Mouse (Mus musculus) heart, postnatal 4 days (tissue): ENCODE data around the gene Bace2. TPM values are rescaled to one million over a fixed set of nuclear protein-coding genes. Genes with fewer than 3 reads are reported as not detected.

Experiments
- DNase-seq: peaks from one replicate; pipeline ENCODE4 v3.0.0; 2021
- total RNA-seq, 2 experiments: library from RNA; stranded (reverse); gene quantifications; 2 replicates each; pipeline ENCODE4 v1.2.3; 2021

Bace2 gene
- total RNA-seq, 2 experiments from 2014 or later = 36.4 to 40.2 TPM

DNA sequence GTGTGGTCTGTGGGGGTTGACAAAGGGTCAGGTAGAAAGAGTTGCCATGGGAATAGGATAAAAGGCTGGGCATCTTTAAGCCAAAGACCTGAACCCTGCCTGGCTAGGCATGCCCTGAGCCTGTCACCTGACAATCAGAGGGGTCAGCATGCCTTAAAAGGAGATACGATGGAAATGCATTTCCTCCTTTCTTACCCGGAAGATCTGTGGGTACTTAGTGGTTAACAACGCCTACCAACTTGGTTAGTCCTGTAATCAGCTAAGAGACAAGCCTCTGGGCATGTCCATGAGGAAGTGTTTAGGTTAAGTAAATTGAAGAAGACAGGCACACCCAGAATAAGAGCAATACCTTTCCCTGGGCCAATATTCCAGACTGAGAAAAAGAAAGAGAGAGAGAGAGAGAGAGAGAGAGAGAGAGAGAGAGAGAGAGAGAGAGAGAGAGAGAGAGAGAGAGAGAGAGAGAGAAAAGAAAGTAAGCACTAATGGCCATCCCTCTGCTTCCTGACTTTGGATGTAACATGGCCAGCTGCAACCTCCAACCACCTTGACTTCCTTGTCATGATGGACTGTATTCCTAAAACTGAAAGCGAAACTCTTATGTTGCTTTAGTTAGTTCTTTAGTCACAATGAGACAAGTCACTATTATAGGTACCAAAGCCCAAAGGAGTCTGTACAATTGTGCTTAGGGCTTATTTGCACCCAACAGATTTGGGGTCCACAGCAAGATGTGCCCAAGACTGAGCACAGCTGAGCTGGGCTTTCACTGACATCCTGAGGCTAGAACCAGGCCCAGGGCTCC lies 111.7 kb downstream of the Bace2 start:
- no peak for DNase-seq

DNA sequence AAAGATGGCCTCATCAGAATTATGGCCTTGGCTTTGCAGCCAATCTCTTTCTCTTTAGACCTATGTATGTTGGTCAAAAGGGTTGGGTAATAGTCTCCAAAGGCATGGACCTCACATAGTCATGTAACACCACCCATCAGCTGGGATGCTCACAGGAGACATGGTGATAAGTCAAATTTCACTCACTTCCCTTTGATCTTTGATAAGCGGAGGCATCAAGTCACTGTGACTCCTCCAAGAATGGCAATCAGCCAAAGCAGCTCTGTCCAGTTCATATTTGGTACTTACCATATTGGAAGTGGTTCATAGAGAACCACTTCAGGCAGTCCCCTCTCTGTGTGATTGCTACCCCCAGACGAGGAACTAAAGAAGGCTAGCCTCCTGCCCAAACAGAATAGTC lies 118.1 kb downstream of the Bace2 start:
- no peak for DNase-seq

DNA sequence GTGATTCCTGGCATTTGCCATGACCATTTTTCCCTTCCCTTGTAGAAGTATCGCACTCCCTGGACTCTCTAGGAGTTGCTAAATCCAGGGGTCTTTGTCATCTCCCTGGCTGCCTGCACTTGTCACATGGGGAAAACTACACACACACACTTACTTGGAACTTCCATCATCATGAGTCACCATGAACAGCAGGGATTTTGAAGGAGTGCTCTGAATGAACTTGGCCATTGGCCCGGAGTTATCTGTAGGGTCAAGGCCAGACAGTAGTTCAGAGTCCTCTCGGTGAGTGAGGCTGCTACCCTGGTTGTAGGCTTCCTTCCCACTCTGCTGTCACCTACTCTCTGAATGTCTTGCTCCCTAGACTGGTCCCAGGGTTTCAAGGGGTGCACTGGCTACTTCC lies 119.0 kb downstream of the Bace2 start:
- peak; percentile 58 for DNase-seq

DNA sequence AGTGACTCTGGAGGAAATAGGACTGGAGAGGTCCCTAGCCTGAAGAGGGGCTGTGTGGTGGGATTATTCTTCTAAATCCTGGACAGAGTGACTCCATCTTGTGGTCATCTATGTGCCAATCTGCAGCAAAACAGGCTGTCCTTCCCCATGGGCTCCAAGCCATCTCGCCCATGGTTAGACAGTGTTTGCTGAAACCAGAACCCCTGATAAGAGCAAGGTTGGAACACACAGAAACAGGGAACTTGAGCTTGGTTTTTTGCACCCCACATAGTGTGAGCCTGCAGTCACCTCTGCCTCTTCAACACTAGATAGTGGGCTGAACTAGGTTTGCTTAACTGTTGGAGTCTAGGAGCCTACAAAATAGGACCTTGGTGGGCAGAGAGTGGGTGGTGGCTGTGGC lies 120.0 kb downstream of the Bace2 start:
- no peak for DNase-seq

DNA sequence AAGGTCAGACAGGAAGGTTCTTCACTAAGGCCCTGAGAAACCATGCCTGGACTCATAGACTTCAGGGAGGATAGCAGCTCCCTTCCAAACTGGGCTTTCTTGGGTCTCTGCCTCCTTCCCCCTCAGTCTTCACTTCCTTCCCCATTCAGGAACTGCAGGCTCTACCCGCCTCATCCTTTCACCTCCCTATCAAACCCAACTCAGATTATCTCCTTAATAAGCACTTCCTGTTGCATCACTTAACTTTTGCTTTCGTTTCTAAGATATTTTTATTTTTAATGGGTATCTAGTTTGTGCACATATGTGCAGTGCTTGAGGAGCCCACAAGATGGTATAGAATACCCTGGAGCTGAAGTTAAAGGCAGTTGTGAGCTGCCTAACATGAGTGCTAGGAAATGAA lies 122.1 kb downstream of the Bace2 start:
- DNase-seq = no peak

DNA sequence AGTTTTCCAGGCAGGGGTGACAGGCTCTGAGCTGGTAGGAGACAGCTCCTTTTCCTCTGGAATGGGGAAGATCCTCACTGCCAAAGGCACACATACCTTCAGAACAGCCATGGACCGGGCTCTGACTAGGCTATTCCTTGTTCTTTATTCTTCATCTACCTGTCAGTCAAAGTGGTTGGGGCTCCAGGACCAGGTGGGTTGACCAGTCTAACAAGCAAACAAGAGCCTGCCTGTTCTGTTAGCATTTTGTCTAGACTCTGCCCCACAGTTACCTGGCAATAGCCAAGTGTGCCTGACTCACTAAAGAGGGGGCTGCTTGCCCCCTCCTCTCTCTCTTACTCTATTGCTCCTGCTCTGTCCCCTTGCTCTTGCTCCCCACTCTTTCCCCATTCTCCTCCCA lies 135.8 kb downstream of the Bace2 start:
- no peak for DNase-seq

Other genes starting within 250 kb of the Bace2 start
- gene Dscam, start 186.0 kb upstream of the Bace2 start, total RNA-seq = under 1 TPM in 1 of 2 experiments, not detected in 1; 0.05 TPM
- gene Mx1, start 106.2 kb downstream of the Bace2 start, total RNA-seq = under 1 TPM; 0.25 to 0.74 TPM
- not detected for gene Fam3b, start 158.1 kb downstream of the Bace2 start, total RNA-seq